1 mouse cellular context compared by ENCODE assay signal in the genomic region with DNA sequence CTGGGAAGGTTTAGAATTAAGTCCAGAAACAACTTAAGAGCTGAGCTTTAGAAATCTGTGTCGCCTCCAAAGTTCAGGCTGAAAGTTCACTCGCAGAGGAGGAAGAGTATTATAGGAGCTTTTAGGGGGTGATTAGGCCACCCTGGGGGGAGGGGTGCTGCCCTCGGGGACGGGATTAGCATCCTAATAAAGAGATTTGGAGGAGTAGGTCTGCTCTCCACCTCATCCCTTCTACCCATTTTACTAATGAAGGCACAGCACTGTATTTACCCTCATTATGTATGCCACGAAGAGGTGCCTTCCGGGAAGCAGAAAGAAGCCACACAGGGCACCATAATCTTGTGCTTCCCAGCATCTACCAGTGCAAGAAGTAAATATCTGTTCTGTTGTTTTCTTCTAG.
TF ChIP-seq lines count a peak whose summit lies in the region.

No protein-coding gene starts in this region.

TF ChIP-seq in ES-E14, 5 proteins besides CTCF, POLR2A, EP300 and RAD21:
- no peak for TF ChIP-seq ZC3H11A (IDR thresholded peaks at IDR 0.05; ENCODE audit: borderline replicate concordance, low read depth, low read length)
- no peak for TF ChIP-seq HCFC1 (IDR thresholded peaks at IDR 0.05; ENCODE audit: borderline replicate concordance, insufficient read depth, low read length)
- TF ChIP-seq CHD2 (IDR thresholded peaks at IDR 0.05; ENCODE audit: low read depth, low read length): no peak
- no peak for TF ChIP-seq MAFK (IDR thresholded peaks at IDR 0.05; ENCODE audit: insufficient read depth, low read depth, low read length)
- TF ChIP-seq ZNF384 (IDR thresholded peaks at IDR 0.05; ENCODE audit: low read depth, low read length): no peak
TF ChIP-seq in ES-E14: peak in this region for 0.
